Mouse (Mus musculus) lung, adult 2 months (tissue): ENCODE measurements around the gene Hist1h4n.

Source experiments
- CTCF ChIP-seq: fragments of 200-500 bp; IDR thresholded peaks from 2 replicates; pipeline ENCODE4 v1.5.1; 2011; ENCODE audit warnings: mild to moderate bottlenecking, low read length, control low read depth; ENCODE audit not compliant: insufficient read depth
- POLR2A ChIP-seq: fragments of 200-500 bp; IDR thresholded peaks from 2 replicates; pipeline ENCODE4 v1.6.1; 2011; ENCODE audit warnings: low read depth, mild to moderate bottlenecking, control low read depth, low read length, borderline replicate concordance; ENCODE audit errors: extremely low read depth

DNA sequence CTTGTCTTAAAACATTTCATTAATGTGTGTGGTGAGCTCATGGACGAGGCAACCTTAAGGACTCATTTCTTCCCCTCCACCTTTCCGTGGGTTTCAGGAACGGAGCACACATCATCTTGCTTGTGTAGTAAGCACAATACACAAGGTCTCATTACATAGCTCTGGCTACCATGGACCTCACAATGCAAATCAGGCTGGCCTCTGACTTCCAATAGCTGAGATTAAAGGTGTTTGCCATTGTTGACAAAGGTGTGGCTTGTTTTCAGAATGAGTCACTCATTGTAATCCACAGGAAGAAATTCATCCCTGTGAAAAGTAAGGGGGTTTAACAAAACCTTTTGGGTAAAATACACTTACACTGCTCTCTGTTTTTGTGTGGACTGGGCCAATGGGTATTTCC, 3.5 kb downstream of the Hist1h4n start:
- no peak for TF ChIP-seq CTCF
- no peak for TF ChIP-seq POLR2A
